Mouse (Mus musculus) erythroblast, embryonic 14.5 days (primary cell): ENCODE results near the gene Cpxm2.

Experiments
- GATA1 ChIP-seq: IDR thresholded peaks from 2 replicates; pipeline ENCODE4 v1.6.1; 2012; ENCODE audit warnings: low read length, inconsistent platforms, mixed read lengths
- TAL1 ChIP-seq: IDR thresholded peaks from 3 replicates; pipeline ENCODE4 v1.6.1; 2012; ENCODE audit warnings: low read length, inconsistent platforms, mixed read lengths

DNA sequence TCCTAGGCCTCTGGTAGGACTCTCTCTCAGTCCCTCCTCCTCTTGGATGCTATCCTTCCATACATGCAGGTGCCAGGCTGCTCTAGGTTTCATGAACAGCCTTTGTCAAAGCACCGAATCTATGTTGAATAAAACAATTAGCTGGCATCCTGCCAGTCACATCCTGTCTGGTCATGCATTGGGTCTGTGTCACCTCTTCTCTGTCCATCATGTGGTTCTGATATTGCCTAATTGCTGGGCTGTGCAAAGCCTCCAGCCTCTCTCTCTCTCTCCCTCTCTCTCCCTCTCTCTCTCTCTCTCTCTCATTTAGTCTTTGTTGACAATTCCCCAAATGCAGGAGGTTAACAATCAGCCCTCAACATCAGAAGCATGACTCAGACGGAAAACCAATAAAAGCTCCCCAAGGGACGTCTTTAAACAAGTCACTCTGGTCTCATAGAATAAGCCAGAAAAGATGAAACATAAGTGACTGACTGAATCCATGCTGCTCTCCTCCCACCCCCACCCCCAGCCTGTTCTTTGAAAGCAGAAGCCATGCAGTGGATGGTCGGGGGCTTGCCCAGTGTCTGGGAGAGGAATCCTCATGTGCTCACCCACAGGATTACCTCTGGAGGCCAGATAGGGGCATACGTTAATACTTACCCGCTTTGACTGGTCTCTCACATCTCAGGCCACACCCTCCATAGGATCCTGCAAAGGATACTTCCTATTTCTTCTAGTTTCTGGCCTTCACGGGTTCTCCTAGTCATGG lies 15.1 kb upstream of the Cpxm2 start:
- no peak for TF ChIP-seq TAL1
- TF ChIP-seq GATA1: no peak
